ENCODE assay signal across 19 mouse cellular contexts in the genomic region with DNA sequence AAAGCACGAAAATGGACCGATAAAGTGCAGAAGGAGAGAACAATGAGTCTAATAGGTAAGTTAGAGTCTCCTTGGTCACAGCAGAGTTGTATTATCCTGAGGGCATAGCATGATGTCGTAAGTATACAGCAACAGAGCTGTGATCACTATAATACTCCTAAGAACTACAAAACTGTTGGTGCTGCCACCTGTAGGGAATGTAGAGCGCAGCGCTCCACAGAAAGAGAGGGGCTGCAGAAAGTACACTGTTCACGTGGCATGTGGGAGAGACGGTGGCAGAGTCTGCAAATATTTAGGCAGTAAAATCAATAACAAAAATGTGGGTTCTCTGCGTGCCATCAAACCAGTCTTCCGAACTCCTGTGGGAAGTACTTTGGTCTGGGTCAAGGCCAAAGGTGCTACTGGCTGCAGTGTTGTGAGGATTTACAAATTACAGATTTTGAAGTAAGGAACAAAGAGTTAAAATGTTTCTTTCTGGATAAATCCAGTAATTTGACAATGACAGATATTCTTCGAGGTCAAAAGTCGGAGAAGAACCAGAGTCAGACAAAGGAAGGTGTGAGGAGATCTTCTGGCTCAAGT. TPM values are rescaled to one million over a fixed set of nuclear protein-coding genes. Genes with fewer than 3 reads are reported as not detected.
DNase-seq lines count a peak whose midpoint lies in the region; ATAC-seq and TF ChIP-seq lines count a peak whose summit lies in the region.
"Had no signal": no experiment of that assay in that cellular context is flagged by ENCODE, and none has a peak within 500 bp of the region (broad histone marks: within the 10 kb centered on the region; RNA-seq: fewer than 3 reads in every experiment).

No protein-coding gene starts in this region.

- peak; percentile 6 for DNase-seq in R1 (ENCODE audit: low read depth, low spot score)
- DNase-seq in ovary, adult 18-20 months (ENCODE audit: low spot score): no peak
- DNase-seq: cerebellum, adult 11 months; gastrocnemius, postnatal 10 days; kidney, adult 8-10 months; lung, adult 2 months; thymus, adult 18-20 months had no signal

- no peak for TF ChIP-seq POLR2A in ES-Bruce4 (IDR thresholded peaks at IDR 0.05; ENCODE audit: insufficient read depth, low read length)

- no peaks in the 10 kb centered on the region for H3K36me3 ChIP-seq in intestine, embryonic 15.5 days
- no peaks in the 10 kb centered on the region for H3K36me3 ChIP-seq in intestine, embryonic 16.5 days (ENCODE audit: control insufficient read depth, insufficient read depth, low read length)
- no peaks in the 10 kb centered on the region for H3K36me3 ChIP-seq in ES-Bruce4 (ENCODE audit: control insufficient read depth, insufficient read depth, low read length, poor library complexity, severe bottlenecking)
- H3K36me3 ChIP-seq in liver, embryonic 16.5 days (ENCODE audit: control insufficient read depth, insufficient read depth): no peaks in the 10 kb centered on the region
- H3K36me3 ChIP-seq: embryonic facial prominence, embryonic 15.5 days; forebrain, embryonic 12.5 days; hindbrain, embryonic 13.5 days had no signal

- TF ChIP-seq EP300 in ES-Bruce4 (IDR thresholded peaks at IDR 0.05; ENCODE audit: insufficient read depth, low read depth, low read length): no peak

- no peaks in the 10 kb centered on the region for H3K27me3 ChIP-seq in intestine, embryonic 15.5 days (replicated peaks)
- no peaks in the 10 kb centered on the region for H3K27me3 ChIP-seq in intestine, embryonic 16.5 days (replicated peaks; ENCODE audit: control insufficient read depth, insufficient read depth, low read length)
- no peaks in the 10 kb centered on the region for H3K27me3 ChIP-seq in ES-Bruce4 (ENCODE audit: control insufficient read depth, insufficient read depth, low read length, poor library complexity, severe bottlenecking)
- no peaks in the 10 kb centered on the region for H3K27me3 ChIP-seq in liver, embryonic 16.5 days (ENCODE audit: control insufficient read depth, insufficient read depth, low read depth, low read length)
- H3K27me3 ChIP-seq: embryonic facial prominence, embryonic 15.5 days; forebrain, embryonic 12.5 days; hindbrain, embryonic 13.5 days had no signal

- peak; percentile 1 for TF ChIP-seq CTCF in ES-Bruce4 (IDR thresholded peaks at IDR 0.05; ENCODE audit: low read depth, low read length)

- H3K27ac ChIP-seq in intestine, embryonic 15.5 days: no peak overlapping the region
- H3K27ac ChIP-seq in intestine, embryonic 16.5 days (ENCODE audit: low read length): no peak overlapping the region
- H3K27ac ChIP-seq in ES-Bruce4 (ENCODE audit: insufficient read depth, low read length): no peak overlapping the region
- no peak overlapping the region for H3K27ac ChIP-seq in liver, embryonic 16.5 days (ENCODE audit: low read length)
- H3K27ac ChIP-seq: embryonic facial prominence, embryonic 15.5 days; forebrain, embryonic 12.5 days; hindbrain, embryonic 13.5 days had no signal

- H3K4me1 ChIP-seq in intestine, embryonic 15.5 days (replicated peaks): no peaks in the 10 kb centered on the region
- H3K4me1 ChIP-seq in intestine, embryonic 16.5 days (ENCODE audit: control insufficient read depth, insufficient read depth, low read length): no peaks in the 10 kb centered on the region
- H3K4me1 ChIP-seq in ES-Bruce4 (ENCODE audit: control insufficient read depth, insufficient read depth, low read length): no peaks in the 10 kb centered on the region
- no peaks in the 10 kb centered on the region for H3K4me1 ChIP-seq in liver, embryonic 16.5 days (ENCODE audit: control insufficient read depth, low read depth, low read length)
- H3K4me1 ChIP-seq: embryonic facial prominence, embryonic 15.5 days; forebrain, embryonic 12.5 days; hindbrain, embryonic 13.5 days had no signal

- ATAC-seq in intestine, embryonic 15.5 days: peak; percentile 47; the same call in 1 of the 2 replicates
- no peak for ATAC-seq in intestine, embryonic 16.5 days
- ATAC-seq in liver, embryonic 16.5 days (ENCODE audit: low read depth): peak; percentile 64; the same call in 1 of the 2 replicates
- no peak for ATAC-seq in megakaryocyte, adult 5-6 weeks (ENCODE audit: poor library complexity, severe bottlenecking)

- H3K4me3 ChIP-seq in intestine, embryonic 15.5 days (replicated peaks): no peak overlapping the region
- no peak overlapping the region for H3K4me3 ChIP-seq in intestine, embryonic 16.5 days (ENCODE audit: low read length)
- H3K4me3 ChIP-seq in ES-Bruce4 (ENCODE audit: low read depth, low read length): no peak overlapping the region
- no peak overlapping the region for H3K4me3 ChIP-seq in liver, embryonic 16.5 days (ENCODE audit: low read depth, low read length)
- H3K4me3 ChIP-seq: embryonic facial prominence, embryonic 15.5 days; forebrain, embryonic 12.5 days; hindbrain, embryonic 13.5 days had no signal

- no peak overlapping the region for H3K4me2 ChIP-seq in intestine, embryonic 15.5 days (replicated peaks)
- no peak overlapping the region for H3K4me2 ChIP-seq in intestine, embryonic 16.5 days (ENCODE audit: low read depth, low read length)
- H3K4me2 ChIP-seq in liver, embryonic 16.5 days (ENCODE audit: low read depth, low read length): no peak overlapping the region
- H3K4me2 ChIP-seq: embryonic facial prominence, embryonic 15.5 days; forebrain, embryonic 12.5 days; hindbrain, embryonic 13.5 days had no signal

- no peaks in the 10 kb centered on the region for H3K9me3 ChIP-seq in intestine, embryonic 15.5 days
- H3K9me3 ChIP-seq in intestine, embryonic 16.5 days (ENCODE audit: control insufficient read depth, low read length): no peaks in the 10 kb centered on the region
- no peaks in the 10 kb centered on the region for H3K9me3 ChIP-seq in ES-Bruce4 (replicated peaks; ENCODE audit: control insufficient read depth, insufficient read depth, low read length, poor library complexity, severe bottlenecking)
- no peaks in the 10 kb centered on the region for H3K9me3 ChIP-seq in liver, embryonic 16.5 days (replicated peaks; ENCODE audit: control insufficient read depth, low read length)
- H3K9me3 ChIP-seq: embryonic facial prominence, embryonic 15.5 days; forebrain, embryonic 12.5 days; hindbrain, embryonic 13.5 days had no signal

- H3K9ac ChIP-seq in intestine, embryonic 15.5 days: no peak overlapping the region
- no peak overlapping the region for H3K9ac ChIP-seq in intestine, embryonic 16.5 days (ENCODE audit: low read depth, low read length)
- no peak overlapping the region for H3K9ac ChIP-seq in ES-Bruce4 (ENCODE audit: low read depth, poor library complexity, severe bottlenecking)
- H3K9ac ChIP-seq in liver, embryonic 16.5 days (ENCODE audit: low read depth, low read length): no peak overlapping the region
- H3K9ac ChIP-seq: embryonic facial prominence, embryonic 15.5 days; forebrain, embryonic 12.5 days; hindbrain, embryonic 13.5 days had no signal

- 63% methylated on average over 11 of the region's 11 CpGs for WGBS in intestine, embryonic 15.5 days
- WGBS in intestine, embryonic 16.5 days: 65% methylated on average over 11 of the region's 11 CpGs
- WGBS in liver, embryonic 16.5 days (ENCODE audit: insufficient replicate concordance): 71% methylated on average over 11 of the region's 11 CpGs

RNA-seq across cellular contexts. Expression of gene Cxcl13, which starts 18.6 kb away (rescaled TPM):
- 51.5 and 60.8 TPM in 2 replicates for polyA plus RNA-seq in intestine, embryonic 15.5 days (2015; fragmentation: Nextera tagmentation; extraction: Ambion mirVana)
- 72.3 and 75.4 TPM in 2 replicates for polyA plus RNA-seq in intestine, embryonic 16.5 days (2015; fragmentation: Nextera tagmentation; extraction: Ambion mirVana)
- not detected in 2 replicates for polyA plus RNA-seq in ES-Bruce4 (2011; ENCODE audit: insufficient read depth, insufficient read length, low read depth, missing spikeins)
- 0.11 and 0.17 TPM in 2 replicates for polyA plus RNA-seq in liver, embryonic 16.5 days (2015; fragmentation: Nextera tagmentation; extraction: Ambion mirVana)
- not detected in 2 replicates for total RNA-seq in megakaryocyte, adult 5-6 weeks (2015)
- not detected in 2 replicates for total RNA-seq in megakaryocyte, adult 5-6 weeks (2017)
- total RNA-seq: common myeloid progenitor, adult 5-6 weeks; gastrocnemius, postnatal 10 days; left cerebral cortex, postnatal 25 days; megakaryocyte progenitor cell, adult 5-6 weeks; monocyte, adult 5-6 weeks had no signal
- polyA plus RNA-seq: forebrain, embryonic 12.5 days had no signal

Comparison
In these comparisons a context has a peak if more than half of its experiments do, and no peak if none do; other contexts are left out.
1. ATAC-seq: peak in intestine, embryonic 15.5 days (single experiment) and liver, embryonic 16.5 days (single experiment); none in intestine, embryonic 16.5 days (single experiment) and megakaryocyte, adult 5-6 weeks (single experiment).
2. RNA of gene Cxcl13, which starts 18.6 kb away (polyA plus RNA-seq): 72.3 to 75.4 TPM in intestine, embryonic 16.5 days and 51.5 to 60.8 TPM in intestine, embryonic 15.5 days; 0.11 to 0.17 TPM in liver, embryonic 16.5 days and not detected in ES-Bruce4; every median in the first group is over 10 times any median in the second.